Mouse (Mus musculus) myocyte (in vitro differentiated cells): Measurements from ENCODE around the gene Dusp5. TPM values are rescaled to one million over a fixed set of nuclear protein-coding genes. Genes with fewer than 3 reads are reported as not detected.
A peak's percentile ranks its signal among the peaks of the same experiment; 100 is the strongest.
"Not testable (repeated sequence)": the region's sequence is repeated elsewhere in the genome, so short reads cannot be mapped to it uniquely, and the experiment has no call there.

Experiments used
- H3K27me3 ChIP-seq: one replicate; pipeline ENCODE4 v1.6.1; 2011; ENCODE audit not compliant: control insufficient read depth, insufficient read depth, insufficient read length
- H3K36me3 ChIP-seq: one replicate; pipeline ENCODE4 v1.6.1; 2011; ENCODE audit not compliant: control insufficient read depth, insufficient read depth
- H3K4me2 ChIP-seq: one replicate; pipeline ENCODE4 v1.6.1; 2011; ENCODE audit warnings: low read depth, control low read depth
- H3K4me3 ChIP-seq: one replicate; pipeline ENCODE4 v1.5.1; 2011; ENCODE audit warnings: mild to moderate bottlenecking, control low read depth, moderate library complexity
- H3K79me2 ChIP-seq: one replicate; pipeline ENCODE4 v1.6.1; 2011; ENCODE audit not compliant: control insufficient read depth, insufficient read depth
- H3ac ChIP-seq: one replicate; pipeline ENCODE4 v1.6.1; 2011; ENCODE audit not compliant: control insufficient read depth, insufficient read length
- CEBPB ChIP-seq: IDR thresholded peaks from 2 replicates; pipeline ENCODE4 v1.6.1; 2011; ENCODE audit warnings: mild to moderate bottlenecking, moderate library complexity; ENCODE audit not compliant: poor library complexity, insufficient read depth, severe bottlenecking
- E2F4 ChIP-seq: IDR thresholded peaks from one replicate; pipeline ENCODE4 v1.6.1; 2011; ENCODE audit warnings: mild to moderate bottlenecking, control low read depth, moderate library complexity; ENCODE audit not compliant: insufficient read depth
- MAX ChIP-seq: IDR thresholded peaks from one replicate; pipeline ENCODE4 v1.6.1; 2011; ENCODE audit warnings: low read depth, mild to moderate bottlenecking, control low read depth
- MYOD1 ChIP-seq, 3 experiments: IDR thresholded peaks; one replicate each; pipeline ENCODE4 v1.6.1; 2011; ENCODE audit warnings: control low read depth in 2 of 3, low read depth in 2 of 3, mild to moderate bottlenecking in 2 of 3, moderate library complexity in 1 of 3; ENCODE audit not compliant: insufficient read length in 2 of 3, control insufficient read depth in 1 of 3
- MYOG ChIP-seq, 3 experiments: IDR thresholded peaks; one replicate each; pipeline ENCODE4 v1.6.1; 2011; ENCODE audit warnings: control low read depth in 2 of 3, low read depth in 2 of 3, mild to moderate bottlenecking in 2 of 3; ENCODE audit not compliant: insufficient read length in 2 of 3, control insufficient read depth in 1 of 3, insufficient read depth in 1 of 3
- POLR2A ChIP-seq: IDR thresholded peaks from one replicate; pipeline ENCODE4 v1.6.1; 2011; ENCODE audit warnings: low read depth, mild to moderate bottlenecking, control low read depth, moderate library complexity; ENCODE audit not compliant: insufficient read length
- POLR2AphosphoS2 ChIP-seq: IDR thresholded peaks from one replicate; pipeline ENCODE4 v1.6.1; 2011; ENCODE audit warnings: low read depth, control low read depth; ENCODE audit not compliant: insufficient read length
- REST ChIP-seq: IDR thresholded peaks from one replicate; pipeline ENCODE4 v1.6.1; 2011; ENCODE audit warnings: mild to moderate bottlenecking, control low read depth, moderate library complexity; ENCODE audit not compliant: insufficient read depth, insufficient read length
- SRF ChIP-seq: IDR thresholded peaks from one replicate; pipeline ENCODE4 v1.6.1; 2011; ENCODE audit warnings: low read depth; ENCODE audit not compliant: control insufficient read depth, insufficient read length
- TCF12 ChIP-seq: IDR thresholded peaks from one replicate; pipeline ENCODE4 v1.6.1; 2011; ENCODE audit warnings: mild to moderate bottlenecking, control low read depth; ENCODE audit not compliant: poor library complexity, insufficient read depth, severe bottlenecking
- TCF3 ChIP-seq: IDR thresholded peaks from one replicate; pipeline ENCODE4 v1.6.1; 2011; ENCODE audit warnings: low read depth, control low read depth; ENCODE audit not compliant: insufficient read length
- USF1 ChIP-seq: IDR thresholded peaks from one replicate; pipeline ENCODE4 v1.6.1; 2011; ENCODE audit warnings: low read depth, mild to moderate bottlenecking, control low read depth, moderate library complexity
- polyA plus RNA-seq: library from polyadenylated mRNA; unstranded; fragments of >200 nt; fragmentation: generic; extraction: Trizol; gene quantifications from one replicate; pipeline ENCODE4 v1.2.1, GENCODE M21; 2012; ENCODE audit warnings: missing spikeins

The Dusp5 gene
- polyA plus RNA-seq, 1 experiment = 4.5 TPM

GRCm38 (mm10) chr19:53500298-53501006 is 28.5 kb upstream of the Dusp5 start:
- peak in 1 of 3 experiments; percentile 75 for TF ChIP-seq MYOG (IDR thresholded peaks at IDR 0.05; ENCODE audit: control insufficient read depth in 1 of 3, insufficient read depth in 1 of 3, insufficient read length in 2 of 3, low read depth in 2 of 3)
- no peak for TF ChIP-seq POLR2A
- no peak for TF ChIP-seq MAX
- peak in 2 of 3 experiments; percentile 69 to 74 for TF ChIP-seq MYOD1 (IDR thresholded peaks at IDR 0.05; ENCODE audit: control insufficient read depth in 1 of 3, insufficient read length in 2 of 3, low read depth in 2 of 3)
- no peak for TF ChIP-seq TCF3
- Histone ChIP-seq H3K4me2 (peak overlapping the region; percentile 50), H3K4me3 (no peak overlapping the region), H3K36me3 (no peaks in the 10 kb centered on the region), H3K27me3 (no peaks in the 10 kb centered on the region), H3K79me2 (no peaks in the 10 kb centered on the region), H3ac (no peak overlapping the region)

DNA sequence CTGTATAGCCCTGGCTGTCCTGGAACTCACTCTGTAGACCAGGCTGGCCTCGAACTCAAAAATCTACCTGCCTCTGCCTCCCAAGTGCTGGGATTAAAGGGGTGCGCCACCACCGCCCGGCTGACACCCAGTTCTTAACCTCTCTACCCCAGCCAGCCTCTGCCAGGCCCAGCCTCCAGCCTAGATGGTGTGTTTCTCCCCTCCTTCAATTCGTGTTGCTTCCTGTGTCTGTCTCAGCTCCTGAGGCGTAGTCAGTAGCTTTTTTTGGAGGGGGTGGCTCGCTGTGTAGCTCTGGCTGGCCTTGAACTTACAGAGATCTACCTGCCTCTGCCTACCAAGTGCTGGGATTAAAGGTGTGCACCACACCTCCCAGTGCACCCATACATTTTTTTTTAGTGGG is 27.7 kb upstream of the Dusp5 start:
- H3K27me3 ChIP-seq, H3K79me2 ChIP-seq, H3K4me2 ChIP-seq, H3K4me3 ChIP-seq, H3K36me3 ChIP-seq, H3ac ChIP-seq: not testable (repeated sequence)

GRCm38 (mm10) chr19:53501765-53502164 is 27.1 kb upstream of the Dusp5 start:
- Histone ChIP-seq H3K79me2 (no peaks in the 10 kb centered on the region), H3K4me2 (no peak overlapping the region), H3K4me3 (no peak overlapping the region), H3ac (no peak overlapping the region), H3K27me3 (no peaks in the 10 kb centered on the region), H3K36me3 (no peaks in the 10 kb centered on the region)
- TF ChIP-seq MYOD1 (IDR thresholded peaks at IDR 0.05; ENCODE audit: control insufficient read depth in 1 of 3, insufficient read length in 2 of 3, low read depth in 2 of 3) (no peak), POLR2AphosphoS2 (no peak), CEBPB (no peak), E2F4 (no peak), USF1 (no peak), POLR2A (no peak), TCF3 (no peak), MYOG (IDR thresholded peaks at IDR 0.05; ENCODE audit: control insufficient read depth in 1 of 3, insufficient read depth in 1 of 3, insufficient read length in 2 of 3, low read depth in 2 of 3) (no peak), TCF12 (no peak), REST (no peak), MAX (no peak), SRF (no peak)

- H3K27me3 ChIP-seq = no peaks in the 10 kb centered on the region
- H3K4me2 ChIP-seq = no peak overlapping the region
- H3K79me2 ChIP-seq = no peaks in the 10 kb centered on the region
- TF ChIP-seq TCF12 (no peak), CEBPB (no peak), POLR2A (no peak), REST (no peak), USF1 (peak; percentile 15), MYOG (IDR thresholded peaks at IDR 0.05; ENCODE audit: control insufficient read depth in 1 of 3, insufficient read depth in 1 of 3, insufficient read length in 2 of 3, low read depth in 2 of 3) (peak in 2 of 3 experiments; percentile 4 to 41), MYOD1 (IDR thresholded peaks at IDR 0.05; ENCODE audit: control insufficient read depth in 1 of 3, insufficient read length in 2 of 3, low read depth in 2 of 3) (peak in 2 of 3 experiments; percentile 35 to 59)
- H3K4me3 ChIP-seq = no peak overlapping the region
- no peaks in the 10 kb centered on the region for H3K36me3 ChIP-seq
- H3ac ChIP-seq = no peak overlapping the region
These were observed 26.0 kb upstream of the Dusp5 start for GRCm38 (mm10) chr19:53502891-53503371.

- Histone ChIP-seq H3K27me3 (no peaks in the 10 kb centered on the region), H3ac (no peak overlapping the region), H3K4me3 (no peak overlapping the region), H3K79me2 (no peaks in the 10 kb centered on the region), H3K4me2 (no peak overlapping the region), H3K36me3 (no peaks in the 10 kb centered on the region)
- TF ChIP-seq SRF (no peak), MAX (no peak), MYOG (IDR thresholded peaks at IDR 0.05; ENCODE audit: control insufficient read depth in 1 of 3, insufficient read depth in 1 of 3, insufficient read length in 2 of 3, low read depth in 2 of 3) (no peak), USF1 (no peak), POLR2AphosphoS2 (no peak), E2F4 (no peak), CEBPB (no peak), TCF3 (no peak), MYOD1 (IDR thresholded peaks at IDR 0.05; ENCODE audit: control insufficient read depth in 1 of 3, insufficient read length in 2 of 3, low read depth in 2 of 3) (no peak), POLR2A (no peak), REST (no peak), TCF12 (no peak)
These were observed 24.7 kb upstream of the Dusp5 start for GRCm38 (mm10) chr19:53504181-53504580.
